Mouse (Mus musculus): ENCODE measurements around the gene Ap1b1. TPM values are rescaled to one million over a fixed set of nuclear protein-coding genes. Genes with fewer than 3 reads are reported as not detected.
A peak's percentile ranks its signal among the peaks of the same experiment; 100 is the strongest.

Gene Ap1b1
- 55.7 and 62.6 TPM in 2 replicates for polyA plus RNA-seq (2016; fragmentation: Nextera tagmentation; extraction: Ambion mirVana)

DNA sequence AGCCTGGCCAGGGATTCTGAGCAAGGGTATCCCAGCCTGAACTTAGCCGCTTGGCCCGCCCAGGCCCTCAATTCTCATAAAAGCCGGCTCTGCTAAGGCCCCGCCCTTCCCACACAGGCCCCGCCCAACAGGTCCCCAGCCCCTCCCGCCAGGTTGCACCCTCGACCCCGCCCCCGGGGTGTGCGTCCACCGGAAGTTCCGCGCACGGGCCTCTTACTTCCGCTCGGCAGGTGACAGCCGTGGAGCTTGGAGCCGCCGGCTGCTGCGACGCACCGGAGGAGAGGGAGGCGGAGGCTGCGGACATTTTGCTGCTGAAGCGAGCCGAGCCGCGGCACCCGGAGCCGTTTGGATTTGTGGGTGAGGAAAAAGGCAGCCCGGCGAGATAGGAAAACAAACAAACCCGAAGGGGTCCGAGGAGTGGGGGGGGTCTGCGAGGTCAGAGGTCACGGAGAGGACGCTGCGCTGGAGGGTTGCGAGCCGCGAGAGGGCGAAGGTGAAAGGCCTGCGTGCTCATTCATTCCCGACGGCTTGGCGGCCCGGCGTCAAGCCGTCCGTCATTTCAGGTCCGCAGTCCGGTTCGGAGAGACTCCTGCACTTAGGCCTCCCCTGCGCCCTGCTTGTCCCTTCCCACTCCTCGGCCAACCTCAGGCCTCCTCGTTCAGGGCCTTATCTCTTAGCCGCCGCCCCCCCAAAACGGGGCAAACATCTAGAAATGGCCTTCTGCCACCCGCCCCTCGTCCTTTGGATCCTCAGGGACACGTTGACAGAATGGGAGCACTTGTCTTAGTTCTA lies at the start of gene Ap1b1:
Gene Ap1b1 (plus strand): TSS at position 130 of the 792 bp plus-strand sequence.
- no peaks in the 10 kb centered on the region for H3K27me3 ChIP-seq (ENCODE audit: insufficient read depth, poor library complexity, severe bottlenecking)
- H3K36me3 ChIP-seq: peaks cover 14% of the 10 kb centered on the region
- peak; percentile 97 for DNase-seq (ENCODE audit: low spot score)
- under 1% methylated on average over 62 of the region's 62 CpGs for WGBS
- peaks cover 42% of the 10 kb centered on the region for H3K4me1 ChIP-seq
- no peaks in the 10 kb centered on the region for H3K9me3 ChIP-seq
- H3K27ac ChIP-seq: peak within 1 kb of the TSS; percentile 83
- peak within 1 kb of the TSS; percentile 73 for H3K4me3 ChIP-seq

DNA sequence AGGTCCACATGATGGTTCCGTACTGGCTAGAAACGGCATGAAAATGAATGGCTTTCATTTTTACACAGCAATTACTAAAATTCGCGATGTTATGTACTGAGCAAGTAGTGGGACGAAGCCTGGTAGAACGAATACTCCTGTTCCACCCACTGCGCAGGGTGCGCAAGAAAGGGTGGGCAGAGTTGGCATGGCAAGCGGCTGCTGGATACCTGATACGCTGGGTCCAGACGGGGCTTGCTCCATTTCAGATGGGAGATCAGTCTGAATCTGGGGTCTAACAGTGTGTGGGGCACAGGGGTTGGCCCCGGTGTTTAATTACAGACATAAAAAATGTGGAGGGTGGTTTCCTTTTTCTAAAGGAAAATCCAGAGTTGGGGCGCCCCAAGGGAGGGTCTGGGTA lies 40.1 kb upstream of the Ap1b1 start:
- peaks cover 95% of the 10 kb centered on the region for H3K27me3 ChIP-seq (ENCODE audit: insufficient read depth, poor library complexity, severe bottlenecking)
- peaks cover 18% of the 10 kb centered on the region for H3K4me1 ChIP-seq
- H3K9me3 ChIP-seq: no peaks in the 10 kb centered on the region
- no peaks in the 10 kb centered on the region for H3K36me3 ChIP-seq
- no peak for DNase-seq (ENCODE audit: low spot score)
- H3K27ac ChIP-seq: no peak overlapping the region
- peak overlapping the region; percentile 64 for H3K4me3 ChIP-seq
- whole genome bisulfite sequencing: 45% methylated on average over 13 of the region's 13 CpGs

DNA sequence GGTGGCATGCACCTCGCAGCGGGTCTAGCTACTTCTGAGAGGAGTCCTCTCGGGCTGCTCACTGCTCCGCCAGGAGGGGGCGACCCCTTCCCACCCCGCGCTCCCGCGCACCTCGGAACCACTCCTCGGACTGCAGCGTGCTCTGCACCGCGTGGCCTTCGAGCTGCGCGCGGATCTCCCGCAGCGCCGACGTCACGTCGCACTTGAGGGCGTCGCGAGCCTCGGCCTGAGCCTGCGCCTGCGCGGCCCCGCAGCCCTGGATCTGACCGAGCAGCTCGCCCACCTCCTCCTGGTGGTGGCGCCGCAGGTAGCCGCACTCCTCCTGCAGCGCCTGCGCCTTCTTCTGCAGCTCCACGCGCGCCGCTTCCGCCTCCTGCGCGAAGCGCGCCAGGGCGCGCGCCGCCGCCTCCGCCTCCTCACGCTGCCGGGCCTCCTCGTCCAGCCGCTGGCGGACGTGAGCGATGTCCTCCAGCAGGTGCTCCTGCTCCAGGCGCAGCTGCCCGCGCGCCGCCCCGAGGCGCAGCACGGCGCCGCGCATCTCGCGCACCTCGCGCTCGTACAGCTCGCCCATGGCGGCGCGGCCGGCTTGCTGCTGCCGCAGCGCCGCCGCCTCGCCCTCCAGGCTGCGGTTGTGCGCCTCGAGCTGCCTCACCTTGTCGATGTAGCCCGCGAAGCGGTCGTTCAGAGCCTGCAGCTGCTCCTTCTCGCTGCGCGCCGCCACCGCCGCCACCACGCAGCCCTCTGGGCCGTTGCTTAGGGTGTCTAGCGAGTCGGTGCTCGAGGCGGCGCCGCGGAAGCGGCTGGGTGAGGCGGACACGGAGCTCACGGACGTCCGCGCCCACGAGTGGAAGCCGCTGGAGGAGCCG lies 39.4 kb upstream of the Ap1b1 start:
- under 1% methylated on average over 120 of the region's 120 CpGs for WGBS
- H3K4me1 ChIP-seq: peaks cover 18% of the 10 kb centered on the region
- peak overlapping the region; percentile 64 for H3K4me3 ChIP-seq
- no peaks in the 10 kb centered on the region for H3K9me3 ChIP-seq
- H3K36me3 ChIP-seq: no peaks in the 10 kb centered on the region
- peaks cover 98% of the 10 kb centered on the region for H3K27me3 ChIP-seq (ENCODE audit: insufficient read depth, poor library complexity, severe bottlenecking)
- DNase-seq (ENCODE audit: low spot score): no peak
- no peak overlapping the region for H3K27ac ChIP-seq

DNA sequence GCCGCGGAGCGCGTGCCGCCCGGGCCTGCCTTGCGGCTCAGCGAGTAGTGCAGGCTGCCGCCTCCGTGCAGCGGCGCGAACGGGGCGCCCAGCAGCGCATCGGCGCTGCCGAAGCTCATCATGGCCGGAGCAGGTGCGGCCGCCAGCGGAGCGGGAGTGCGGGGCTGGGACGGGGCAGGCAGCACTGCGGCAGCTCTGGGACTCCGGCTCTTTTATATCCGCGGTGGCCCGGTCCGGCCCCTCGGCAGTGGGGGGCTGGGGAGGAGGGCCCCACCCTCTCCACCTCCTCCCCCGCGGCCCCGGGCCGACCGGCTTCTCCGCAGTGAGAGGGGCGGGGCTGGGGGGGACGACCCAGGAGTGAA lies 38.8 kb upstream of the Ap1b1 start, which contains the start of gene Nefh:
Gene Nefh (minus strand): TSS at position 252 of the 362 bp plus-strand sequence.
- Histone ChIP-seq H3K4me1 (peaks cover 18% of the 10 kb centered on the region), H3K4me3 (peak within 1 kb of the TSS; percentile 64), H3K36me3 (no peaks in the 10 kb centered on the region), H3K27me3 (ENCODE audit: insufficient read depth, poor library complexity, severe bottlenecking) (peaks cover 98% of the 10 kb centered on the region), H3K9me3 (no peaks in the 10 kb centered on the region), H3K27ac (no peak within 1 kb of the TSS)
- 3% methylated on average over 40 of the region's 41 CpGs for whole genome bisulfite sequencing
- DNase-seq (ENCODE audit: low spot score): no peak

DNA sequence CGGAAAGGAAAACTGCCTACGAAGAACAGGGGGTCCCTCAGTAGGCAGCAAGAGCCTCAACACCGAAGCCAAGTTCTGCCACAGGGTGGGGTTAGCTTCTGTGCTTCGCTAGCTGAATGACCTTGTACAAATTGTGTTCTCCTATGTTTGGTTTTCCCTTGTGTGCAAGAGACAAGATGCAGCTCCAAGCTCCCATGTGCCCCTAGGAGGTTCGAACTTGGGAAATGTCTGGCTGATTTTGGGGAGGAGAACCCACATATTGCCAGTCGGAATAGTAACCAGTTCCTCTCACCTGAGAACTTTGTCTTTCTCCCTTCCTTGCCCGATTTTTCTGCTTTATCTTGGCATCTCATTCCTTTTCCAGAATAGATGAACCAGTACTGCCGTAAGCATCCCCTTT lies 37.8 kb upstream of the Ap1b1 start:
- WGBS: 36% methylated on average over 8 of the region's 8 CpGs
- no peak for DNase-seq (ENCODE audit: low spot score)
- H3K4me3 ChIP-seq: no peak overlapping the region

DNA sequence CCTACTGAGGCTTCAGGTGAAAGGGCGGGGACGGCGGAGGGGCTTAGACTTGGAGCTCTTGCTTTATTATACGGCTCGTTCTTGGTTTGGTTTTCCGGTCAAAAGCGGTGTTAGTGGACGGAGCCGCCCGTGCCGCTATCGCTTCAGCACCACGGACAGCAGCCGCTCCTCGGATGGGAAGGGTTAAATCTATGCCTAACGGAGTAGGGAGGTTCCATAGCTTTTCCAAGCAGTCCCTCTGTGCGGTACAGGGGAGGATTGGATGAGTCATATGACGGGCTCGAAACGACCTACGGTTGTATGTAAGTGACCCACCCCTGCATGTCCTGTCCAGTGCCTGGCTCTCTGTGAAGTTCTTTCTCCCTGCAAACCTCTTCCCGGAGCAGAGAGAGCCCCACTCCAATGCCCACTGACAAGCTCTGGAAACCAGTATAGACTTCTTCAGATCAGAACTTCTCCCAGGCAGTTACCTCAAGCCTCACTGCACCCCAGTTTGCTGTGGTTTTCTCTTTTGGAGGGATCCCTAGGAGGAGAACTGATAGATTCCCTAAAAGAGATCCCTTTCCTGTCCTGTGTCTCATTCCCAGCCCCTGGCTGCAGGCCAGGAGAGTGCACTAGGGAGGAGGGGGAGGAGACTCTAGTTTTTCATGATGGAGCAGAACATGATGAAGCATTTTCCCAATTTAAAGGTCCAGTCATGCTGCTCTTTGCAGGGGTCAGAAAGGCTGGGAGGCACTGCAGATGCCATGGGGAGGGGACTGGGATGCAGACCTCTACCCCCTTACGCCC lies 37.2 kb upstream of the Ap1b1 start:
- Histone ChIP-seq H3K36me3 (no peaks in the 10 kb centered on the region), H3K27ac (no peak overlapping the region), H3K4me3 (no peak overlapping the region), H3K9me3 (no peaks in the 10 kb centered on the region), H3K27me3 (ENCODE audit: insufficient read depth, poor library complexity, severe bottlenecking) (peaks cover 100% of the 10 kb centered on the region), H3K4me1 (peaks cover 26% of the 10 kb centered on the region)
- 5% methylated on average over 23 of the region's 23 CpGs for WGBS
- DNase-seq (ENCODE audit: low spot score): peak; percentile 83

More for the DNA sequence above, 37.8 kb upstream of the Ap1b1 start:
- H3K4me1 ChIP-seq: peaks cover 23% of the 10 kb centered on the region
- no peaks in the 10 kb centered on the region for H3K36me3 ChIP-seq
- no peaks in the 10 kb centered on the region for H3K9me3 ChIP-seq
- no peak overlapping the region for H3K27ac ChIP-seq
- peaks cover 100% of the 10 kb centered on the region for H3K27me3 ChIP-seq (ENCODE audit: insufficient read depth, poor library complexity, severe bottlenecking)

DNA sequence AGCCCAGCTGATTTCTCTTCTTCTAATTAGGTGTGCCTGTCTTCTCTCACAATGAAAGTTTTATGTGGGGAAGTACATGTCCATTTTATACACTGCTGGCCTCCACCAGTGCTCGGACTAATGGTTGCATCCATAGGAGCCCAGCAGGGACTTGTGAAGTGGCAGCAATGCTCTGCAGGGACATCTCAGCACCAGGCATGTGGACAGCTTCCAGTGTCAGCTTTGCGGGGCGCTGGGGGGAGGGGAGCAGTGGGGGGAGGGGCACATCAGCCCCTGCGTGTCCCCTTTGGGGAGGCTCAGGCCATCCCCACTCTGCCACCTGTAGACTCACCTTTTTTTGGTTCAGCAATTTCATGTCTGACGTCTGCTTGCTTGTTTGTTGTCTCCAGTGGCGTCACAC lies 33.2 kb upstream of the Ap1b1 start:
- Histone ChIP-seq H3K36me3 (no peaks in the 10 kb centered on the region), H3K9me3 (no peaks in the 10 kb centered on the region), H3K4me1 (peaks cover 8% of the 10 kb centered on the region), H3K27me3 (ENCODE audit: insufficient read depth, poor library complexity, severe bottlenecking) (peaks cover 87% of the 10 kb centered on the region), H3K27ac (no peak overlapping the region), H3K4me3 (no peak overlapping the region)
- no peak for DNase-seq (ENCODE audit: low spot score)
- 3% methylated on average over 6 of the region's 6 CpGs for WGBS

DNA sequence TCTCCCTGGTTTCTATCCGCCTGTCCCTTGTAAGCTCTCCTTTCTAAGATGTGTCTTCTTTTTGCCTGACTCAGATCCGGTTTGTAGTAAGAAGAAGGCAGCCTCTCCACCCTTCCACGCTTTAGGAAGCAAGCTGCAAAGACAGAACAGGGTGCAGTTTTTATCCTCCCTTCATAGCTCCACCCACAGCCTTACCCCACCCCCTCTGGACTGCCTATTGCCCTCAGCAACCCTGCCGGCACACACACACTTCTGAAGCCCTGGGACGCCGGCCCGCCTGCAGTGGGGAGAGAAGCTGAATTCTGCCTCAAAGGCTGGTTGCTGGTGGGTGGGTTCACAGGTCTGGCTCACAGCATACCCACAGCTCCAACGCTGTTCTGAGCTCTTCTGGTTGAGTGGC lies 32.7 kb upstream of the Ap1b1 start:
- H3K4me1 ChIP-seq: peaks cover 8% of the 10 kb centered on the region
- WGBS: 2% methylated on average over 8 of the region's 8 CpGs
- no peak for DNase-seq (ENCODE audit: low spot score)
- H3K9me3 ChIP-seq: no peaks in the 10 kb centered on the region
- H3K27me3 ChIP-seq (ENCODE audit: insufficient read depth, poor library complexity, severe bottlenecking): peaks cover 82% of the 10 kb centered on the region
- no peak overlapping the region for H3K4me3 ChIP-seq
- H3K27ac ChIP-seq: no peak overlapping the region
- H3K36me3 ChIP-seq: no peaks in the 10 kb centered on the region

DNA sequence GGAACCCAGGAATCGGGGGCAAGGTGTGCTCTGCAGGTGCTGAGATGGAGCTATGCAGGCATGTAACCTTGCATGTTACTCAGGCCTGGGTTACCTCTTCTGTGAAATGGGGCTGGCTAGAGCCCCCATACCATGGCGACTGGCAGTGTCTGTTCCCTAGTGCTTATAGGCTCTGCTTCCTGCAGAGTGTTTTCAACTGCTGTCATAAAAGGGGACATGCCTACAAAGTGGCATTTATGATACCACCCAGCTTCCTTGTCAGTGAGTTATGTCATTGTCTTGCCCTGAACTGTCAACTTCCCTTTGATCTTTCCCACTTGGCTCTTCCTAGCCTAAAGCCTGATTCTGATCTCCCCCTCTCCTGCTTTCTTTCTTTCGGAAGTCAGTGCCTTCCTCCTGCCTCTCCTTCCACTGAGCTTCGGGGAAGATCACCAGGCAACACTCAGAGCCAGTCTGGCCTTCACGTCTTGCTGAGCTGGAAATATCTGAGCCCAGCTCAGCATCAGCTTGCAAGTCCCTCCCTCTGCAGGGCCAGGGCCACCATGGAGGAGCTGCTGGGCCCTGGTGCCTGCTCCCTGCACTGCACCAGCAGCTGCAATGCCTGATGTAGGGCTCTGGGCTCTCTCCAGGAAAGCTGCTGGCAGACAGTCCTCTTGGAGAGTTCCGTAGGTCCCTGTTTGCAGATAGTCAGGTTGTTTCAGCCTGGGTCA lies 23.4 kb upstream of the Ap1b1 start:
- DNase-seq (ENCODE audit: low spot score): no peak
- peaks cover 24% of the 10 kb centered on the region; the same call in 1 of the 2 replicates for H3K4me1 ChIP-seq

DNA sequence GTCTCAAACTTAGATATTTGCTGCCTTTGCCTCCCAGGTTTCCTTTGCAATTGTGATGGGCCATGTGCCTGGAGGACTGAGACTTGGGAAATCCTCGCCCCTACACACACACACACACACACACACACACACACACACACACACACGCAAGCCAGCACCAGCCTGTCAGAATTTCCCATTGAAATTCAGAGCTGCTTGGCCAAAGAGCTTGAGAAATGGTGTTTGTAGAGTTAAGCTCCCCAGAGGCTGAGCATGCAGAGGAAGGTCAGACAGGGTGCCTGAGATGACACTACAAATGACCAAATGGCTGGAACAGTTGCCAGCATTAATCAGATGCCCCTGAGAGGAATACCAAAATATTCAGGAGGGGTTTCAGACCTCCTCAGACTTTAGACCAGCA lies 20.3 kb upstream of the Ap1b1 start:
- Histone ChIP-seq H3K27me3 (ENCODE audit: insufficient read depth, poor library complexity, severe bottlenecking) (0 out of 2 replicates have a peak, but pooled peaks cover 3% of the 10 kb centered on the region), H3K4me3 (no peak overlapping the region), H3K4me1 (peaks cover 24% of the 10 kb centered on the region; the same call in 1 of the 2 replicates), H3K27ac (no peak overlapping the region), H3K9me3 (no peaks in the 10 kb centered on the region), H3K36me3 (no peaks in the 10 kb centered on the region)
- no peak for DNase-seq (ENCODE audit: low spot score)
- WGBS: 67% methylated on average over 2 of the region's 2 CpGs

More for the DNA sequence above, 23.4 kb upstream of the Ap1b1 start:
- H3K27me3 ChIP-seq (ENCODE audit: insufficient read depth, poor library complexity, severe bottlenecking): no peaks in the 10 kb centered on the region; the same call in 1 of the 2 replicates
- H3K36me3 ChIP-seq: no peaks in the 10 kb centered on the region
- 48% methylated on average over 6 of the region's 6 CpGs for WGBS
- H3K9me3 ChIP-seq: no peaks in the 10 kb centered on the region
- no peak overlapping the region for H3K4me3 ChIP-seq
- H3K27ac ChIP-seq: no peak overlapping the region

DNA sequence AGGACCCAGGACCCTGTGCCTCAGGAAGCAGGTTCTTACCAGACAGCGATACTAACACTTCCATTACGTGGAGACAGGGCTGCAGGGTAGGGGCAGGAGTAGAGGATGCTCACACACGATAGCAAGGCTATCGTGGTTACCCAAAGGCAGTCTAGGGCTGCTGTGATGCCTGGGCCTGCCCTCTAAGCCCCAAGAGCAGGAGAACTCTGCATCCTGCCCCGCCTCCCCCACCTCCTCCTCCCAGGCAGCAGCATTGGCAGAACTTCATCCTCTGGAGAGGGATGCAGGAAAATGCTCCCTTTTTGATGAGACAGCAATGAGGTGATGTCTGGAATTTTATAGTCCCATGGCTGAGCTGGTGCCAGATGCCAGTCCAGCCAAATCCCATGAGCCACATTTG lies 19.7 kb upstream of the Ap1b1 start:
- Histone ChIP-seq H3K9me3 (no peaks in the 10 kb centered on the region), H3K27ac (no peak overlapping the region)
- WGBS: 69% methylated on average over 5 of the region's 5 CpGs

DNA sequence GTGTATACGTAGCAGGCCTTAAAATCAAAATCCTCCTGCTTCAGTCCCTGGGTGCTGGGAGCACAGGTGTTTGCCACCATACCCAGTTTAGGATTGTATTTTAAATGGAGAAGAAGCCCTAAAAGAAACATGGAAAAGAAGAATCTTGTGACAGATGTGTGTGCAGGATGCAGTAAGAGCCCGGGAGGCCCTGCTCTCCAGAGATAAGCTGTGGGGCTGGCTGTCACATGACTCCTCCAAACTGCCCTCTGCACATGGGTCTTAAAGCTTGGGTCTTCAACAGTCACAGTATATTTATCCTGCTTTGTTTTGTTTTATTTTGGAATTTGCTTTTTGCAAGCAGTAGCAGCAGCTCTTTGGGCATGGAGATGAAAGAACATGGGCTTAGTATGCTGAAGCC lies 19.1 kb upstream of the Ap1b1 start:
- DNase-seq (ENCODE audit: low spot score): no peak
- H3K4me1 ChIP-seq: peaks cover 24% of the 10 kb centered on the region; the same call in 1 of the 2 replicates
- no peak overlapping the region for H3K27ac ChIP-seq
- H3K4me3 ChIP-seq: no peak overlapping the region
- H3K9me3 ChIP-seq: no peaks in the 10 kb centered on the region
- H3K27me3 ChIP-seq (ENCODE audit: insufficient read depth, poor library complexity, severe bottlenecking): 0 out of 2 replicates have a peak, but pooled peaks cover 3% of the 10 kb centered on the region
- WGBS: 42% methylated on average over 2 of the region's 2 CpGs
- no peaks in the 10 kb centered on the region for H3K36me3 ChIP-seq

More for the DNA sequence above, 19.7 kb upstream of the Ap1b1 start:
- DNase-seq (ENCODE audit: low spot score): no peak
- Histone ChIP-seq H3K36me3 (no peaks in the 10 kb centered on the region), H3K4me1 (peaks cover 24% of the 10 kb centered on the region; the same call in 1 of the 2 replicates), H3K4me3 (no peak overlapping the region), H3K27me3 (ENCODE audit: insufficient read depth, poor library complexity, severe bottlenecking) (0 out of 2 replicates have a peak, but pooled peaks cover 3% of the 10 kb centered on the region)

Measured in heart, embryonic 10.5 days (tissue).